Mouse (Mus musculus): ENCODE measurements around the gene Clec2d. TPM values are rescaled to one million over a fixed set of nuclear protein-coding genes. Genes with fewer than 3 reads are reported as not detected.

Gene Clec2d
- polyA plus RNA-seq, 1 experiment from 2014 or later, result 1.1 TPM

- peak; percentile 55 for ATAC-seq
- TF ChIP-seq CTCF (IDR thresholded peaks at IDR 0.05; ENCODE audit: low read depth), result no peak
- peak overlapping the region; percentile 68; the same call in 1 of the 2 replicates for H3K27ac ChIP-seq (ENCODE audit: low read depth, low read length)
These were observed 33.1 kb downstream of the Clec2d start for GRCm38 (mm10) chr6:129213497-129213896.

GRCm38 (mm10) chr6:129214263-129214662, 33.8 kb downstream of the Clec2d start:
- 43% methylated on average over 2 of the region's 2 CpGs for WGBS
- H3K27me3 ChIP-seq (replicated peaks; ENCODE audit: control insufficient read depth, insufficient read depth, low read length), result no peaks in the 10 kb centered on the region
- peak; percentile 23; the same call in 1 of the 2 replicates for ATAC-seq
- no peaks in the 10 kb centered on the region for H3K9me3 ChIP-seq (ENCODE audit: control insufficient read depth)
- no peaks in the 10 kb centered on the region for H3K36me3 ChIP-seq (ENCODE audit: control insufficient read depth, insufficient read depth)
- H3K4me3 ChIP-seq (ENCODE audit: low read depth, low read length), result no peak overlapping the region
- H3K9ac ChIP-seq (ENCODE audit: low read depth, low read length), result no peak overlapping the region
- no peak overlapping the region for H3K4me2 ChIP-seq (replicated peaks; ENCODE audit: low read depth)
- no peak for TF ChIP-seq CTCF (IDR thresholded peaks at IDR 0.05; ENCODE audit: low read depth)
- H3K4me1 ChIP-seq (replicated peaks; ENCODE audit: control insufficient read depth, insufficient read depth, low read length), result 0 out of 2 replicates have a peak, but pooled peaks cover 4% of the 10 kb centered on the region
- peak overlapping the region; percentile 68 for H3K27ac ChIP-seq (ENCODE audit: low read depth, low read length)

More at GRCm38 (mm10) chr6:129213497-129213896, 33.1 kb downstream of the Clec2d start:
- H3K4me2 ChIP-seq (replicated peaks; ENCODE audit: low read depth), result no peak overlapping the region
- H3K9ac ChIP-seq (ENCODE audit: low read depth, low read length), result no peak overlapping the region
- H3K4me3 ChIP-seq (ENCODE audit: low read depth, low read length), result no peak overlapping the region
- no peaks in the 10 kb centered on the region for H3K27me3 ChIP-seq (replicated peaks; ENCODE audit: control insufficient read depth, insufficient read depth, low read length)
- 0 out of 2 replicates have a peak, but pooled peaks cover 4% of the 10 kb centered on the region for H3K4me1 ChIP-seq (replicated peaks; ENCODE audit: control insufficient read depth, insufficient read depth, low read length)
- 21% methylated on average over 1 of the region's 1 CpGs for WGBS
- H3K36me3 ChIP-seq (ENCODE audit: control insufficient read depth, insufficient read depth), result no peaks in the 10 kb centered on the region
- no peaks in the 10 kb centered on the region for H3K9me3 ChIP-seq (ENCODE audit: control insufficient read depth)

GRCm38 (mm10) chr6:129215053-129215452, 34.6 kb downstream of the Clec2d start:
- TF ChIP-seq CTCF (IDR thresholded peaks at IDR 0.05; ENCODE audit: low read depth), result no peak
- Histone ChIP-seq H3K4me2 (replicated peaks; ENCODE audit: low read depth) (no peak overlapping the region), H3K4me1 (replicated peaks; ENCODE audit: control insufficient read depth, insufficient read depth, low read length) (0 out of 2 replicates have a peak, but pooled peaks cover 4% of the 10 kb centered on the region), H3K27ac (ENCODE audit: low read depth, low read length) (0 out of 2 replicates have a peak overlapping the region, but pooled peaks have one; percentile 68), H3K36me3 (ENCODE audit: control insufficient read depth, insufficient read depth) (no peaks in the 10 kb centered on the region), H3K4me3 (ENCODE audit: low read depth, low read length) (no peak overlapping the region), H3K27me3 (replicated peaks; ENCODE audit: control insufficient read depth, insufficient read depth, low read length) (no peaks in the 10 kb centered on the region), H3K9me3 (ENCODE audit: control insufficient read depth) (no peaks in the 10 kb centered on the region), H3K9ac (ENCODE audit: low read depth, low read length) (no peak overlapping the region)
- ATAC-seq, result no peak
- WGBS, result 87% methylated on average over 2 of the region's 2 CpGs

GRCm38 (mm10) chr6:129215886-129216637, 35.6 kb downstream of the Clec2d start:
- Histone ChIP-seq H3K27ac (ENCODE audit: low read depth, low read length) (peak overlapping the region; percentile 63), H3K9ac (ENCODE audit: low read depth, low read length) (no peak overlapping the region), H3K27me3 (replicated peaks; ENCODE audit: control insufficient read depth, insufficient read depth, low read length) (no peaks in the 10 kb centered on the region), H3K4me3 (ENCODE audit: low read depth, low read length) (no peak overlapping the region), H3K4me1 (replicated peaks; ENCODE audit: control insufficient read depth, insufficient read depth, low read length) (0 out of 2 replicates have a peak, but pooled peaks cover 4% of the 10 kb centered on the region), H3K36me3 (ENCODE audit: control insufficient read depth, insufficient read depth) (no peaks in the 10 kb centered on the region), H3K4me2 (replicated peaks; ENCODE audit: low read depth) (no peak overlapping the region), H3K9me3 (ENCODE audit: control insufficient read depth) (no peaks in the 10 kb centered on the region)
- no peak for TF ChIP-seq CTCF (IDR thresholded peaks at IDR 0.05; ENCODE audit: low read depth)
- peak; percentile 46; the same call in 1 of the 2 replicates for ATAC-seq
- 57% methylated on average over 7 of the region's 7 CpGs for WGBS

GRCm38 (mm10) chr6:129216721-129217230, 36.4 kb downstream of the Clec2d start:
- ATAC-seq, result no peak
- Histone ChIP-seq H3K4me1 (replicated peaks; ENCODE audit: control insufficient read depth, insufficient read depth, low read length) (0 out of 2 replicates have a peak, but pooled peaks cover 4% of the 10 kb centered on the region), H3K4me3 (ENCODE audit: low read depth, low read length) (no peak overlapping the region), H3K9ac (ENCODE audit: low read depth, low read length) (no peak overlapping the region), H3K36me3 (ENCODE audit: control insufficient read depth, insufficient read depth) (no peaks in the 10 kb centered on the region), H3K27me3 (replicated peaks; ENCODE audit: control insufficient read depth, insufficient read depth, low read length) (no peaks in the 10 kb centered on the region), H3K4me2 (replicated peaks; ENCODE audit: low read depth) (no peak overlapping the region), H3K27ac (ENCODE audit: low read depth, low read length) (peak overlapping the region; percentile 63; the same call in 1 of the 2 replicates), H3K9me3 (ENCODE audit: control insufficient read depth) (no peaks in the 10 kb centered on the region)
- TF ChIP-seq CTCF (IDR thresholded peaks at IDR 0.05; ENCODE audit: low read depth), result no peak
- 86% methylated on average over 3 of the region's 3 CpGs for WGBS

- no peaks in the 10 kb centered on the region for H3K36me3 ChIP-seq (ENCODE audit: control insufficient read depth, insufficient read depth)
- 57% methylated on average over 5 of the region's 5 CpGs for WGBS
- H3K27me3 ChIP-seq (replicated peaks; ENCODE audit: control insufficient read depth, insufficient read depth, low read length), result no peaks in the 10 kb centered on the region
- no peak for TF ChIP-seq CTCF (IDR thresholded peaks at IDR 0.05; ENCODE audit: low read depth)
- no peaks in the 10 kb centered on the region for H3K9me3 ChIP-seq (ENCODE audit: control insufficient read depth)
- H3K4me3 ChIP-seq (ENCODE audit: low read depth, low read length), result no peak overlapping the region
- H3K27ac ChIP-seq (ENCODE audit: low read depth, low read length), result no peak overlapping the region
- peak; percentile 43 for ATAC-seq
- H3K4me2 ChIP-seq (replicated peaks; ENCODE audit: low read depth), result no peak overlapping the region
- H3K9ac ChIP-seq (ENCODE audit: low read depth, low read length), result no peak overlapping the region
- H3K4me1 ChIP-seq (replicated peaks; ENCODE audit: control insufficient read depth, insufficient read depth, low read length), result no peaks in the 10 kb centered on the region
These were observed 37.8 kb downstream of the Clec2d start for GRCm38 (mm10) chr6:129218191-129218696.
